Mouse (Mus musculus) ES-Bruce4 (cell line): ENCODE measurements around the gene Tsks.
A peak's percentile ranks its signal among the peaks of the same experiment; 100 is the strongest.

Experiments used
- CTCF ChIP-seq: IDR thresholded peaks from one replicate; pipeline ENCODE4 v1.8.1; 2011; ENCODE audit warnings: low read depth, low read length
- EP300 ChIP-seq: IDR thresholded peaks from 2 replicates; pipeline ENCODE4 v1.6.1; 2011; ENCODE audit warnings: low read depth, low read length; ENCODE audit not compliant: insufficient read depth
- POLR2A ChIP-seq: IDR thresholded peaks from one replicate; pipeline ENCODE4 v1.8.1; 2011; ENCODE audit warnings: low read length; ENCODE audit not compliant: insufficient read depth

GRCm38 (mm10) chr7:44965975-44966374 is 23.0 kb downstream of the Tsks start:
- TF ChIP-seq POLR2A (no peak), EP300 (no peak), CTCF (peak; percentile 54)
